Mouse (Mus musculus) heart, adult 2 months (tissue): ENCODE measurements around the gene Plppr5.

Experiments used
- CTCF ChIP-seq: fragments of 200-600 bp; IDR thresholded peaks from 2 replicates; pipeline ENCODE4 v1.8.1; 2022; ENCODE audit warnings: antibody characterized with exemption, mild to moderate bottlenecking, moderate library complexity
- EP300 ChIP-seq: fragments of 200-500 bp; IDR thresholded peaks from 2 replicates; pipeline ENCODE4 v1.6.1; 2011; ENCODE audit warnings: low read depth, low read length, control low read depth; ENCODE audit not compliant: insufficient read depth

DNA sequence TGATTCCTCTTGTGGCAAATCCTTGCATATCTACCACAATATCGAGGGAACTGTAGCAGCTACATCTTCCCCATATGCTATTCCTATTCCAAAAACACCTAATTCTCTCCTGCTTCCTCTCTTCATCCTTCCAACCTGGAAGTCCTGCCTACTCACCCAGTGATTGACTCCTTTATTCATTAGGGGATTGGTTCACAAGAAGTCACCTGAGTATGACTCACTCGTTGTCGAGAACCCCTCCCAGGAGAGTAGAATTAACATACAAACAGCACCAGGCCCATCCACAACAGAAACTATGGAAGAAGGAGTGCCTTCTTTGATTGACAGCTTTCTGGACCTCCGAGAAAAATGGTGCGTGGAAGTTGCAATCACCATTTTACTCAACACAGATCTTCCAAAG, 121.7 kb downstream of the Plppr5 start:
- TF ChIP-seq CTCF, result no peak
- no peak for TF ChIP-seq EP300
